Mouse (Mus musculus) limb, embryonic 13.5 days (tissue): ENCODE results near the gene Fam20b. TPM values are rescaled to one million over a fixed set of nuclear protein-coding genes. Genes with fewer than 3 reads are reported as not detected.
A peak's percentile ranks its signal among the peaks of the same experiment; 100 is the strongest.

Experiments used
- ATAC-seq: fragments of 200-750 bp; cut with Nextera tagmentation; 2 replicates; pipeline ENCODE4 v1.8.0; 2017; ENCODE audit warnings: low read depth, moderate number of reproducible peaks, moderate TSS enrichment; ENCODE audit not compliant: low FRiP score
- H3K27ac ChIP-seq: fragments of 300-500 bp; sonication (generic); 2 replicates; pipeline ENCODE4 v1.5.1; 2015; ENCODE audit warnings: inconsistent platforms, mild to moderate bottlenecking, moderate library complexity
- H3K27me3 ChIP-seq: fragments of 300-500 bp; sonication (generic); 2 replicates; pipeline ENCODE4 v1.6.1; 2015; ENCODE audit warnings: mild to moderate bottlenecking, inconsistent platforms
- H3K36me3 ChIP-seq: fragments of 300-500 bp; sonication (generic); 2 replicates; pipeline ENCODE4 v1.6.1; 2015; ENCODE audit warnings: inconsistent platforms, mild to moderate bottlenecking, moderate library complexity
- H3K4me1 ChIP-seq: fragments of 300-500 bp; sonication (generic); 2 replicates; pipeline ENCODE4 v1.6.1; 2015; ENCODE audit warnings: inconsistent platforms
- H3K4me2 ChIP-seq: fragments of 300-500 bp; sonication (generic); replicated peaks from 2 replicates; pipeline ENCODE4 v1.6.1; 2015; ENCODE audit warnings: inconsistent platforms, mild to moderate bottlenecking, moderate library complexity
- H3K4me3 ChIP-seq: fragments of 300-500 bp; sonication (generic); 2 replicates; pipeline ENCODE4 v1.5.1; 2015; ENCODE audit warnings: moderate library complexity, mild to moderate bottlenecking, inconsistent platforms
- H3K9ac ChIP-seq: fragments of 300-500 bp; sonication (generic); 2 replicates; pipeline ENCODE4 v1.6.1; 2015; ENCODE audit warnings: mild to moderate bottlenecking, inconsistent platforms
- H3K9me3 ChIP-seq: fragments of 300-500 bp; sonication (generic); 2 replicates; pipeline ENCODE4 v1.6.1; 2016; ENCODE audit warnings: inconsistent platforms
- WGBS: fragments of 180-500 bp; shearing (Covaris S2); methylation state at CpG from one replicate; pipeline ENCODE4 v1.1.7; 2015; 5-methylcytosine and 5-hydroxymethylcytosine counted together
- polyA plus RNA-seq: library from polyadenylated mRNA; unstranded; fragments of >200 nt; fragmentation: Nextera tagmentation; extraction: Ambion mirVana; gene quantifications from 2 replicates; pipeline ENCODE4 v1.2.1, GENCODE M21; 2015

The Fam20b gene
- polyA plus RNA-seq, 1 experiment from 2014 or later, result 27.7 TPM

DNA sequence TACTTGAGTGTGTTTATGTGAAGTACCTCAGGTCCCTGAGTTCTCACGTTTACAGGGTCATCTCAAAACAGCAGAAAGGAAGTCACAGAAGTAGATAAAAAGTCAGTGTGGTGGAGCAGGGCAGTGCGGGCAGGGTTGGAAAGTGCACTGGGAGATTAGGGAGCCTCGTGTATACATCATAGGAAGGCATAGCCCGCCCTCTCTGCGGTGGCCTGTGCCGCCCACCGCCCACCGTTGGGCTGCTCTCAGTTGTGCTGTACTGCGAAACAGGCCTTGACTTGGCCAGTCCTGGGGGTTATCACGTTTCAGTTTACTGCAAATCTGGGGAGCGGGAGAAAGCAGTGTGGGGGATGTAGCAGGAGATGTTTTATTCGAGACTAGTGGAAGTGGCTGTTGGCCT, 76.1 kb downstream of the Fam20b start:
- Histone ChIP-seq H3K9ac (no peak overlapping the region), H3K4me3 (no peak overlapping the region), H3K36me3 (peaks cover 44% of the 10 kb centered on the region), H3K27me3 (no peaks in the 10 kb centered on the region), H3K27ac (0 out of 2 replicates have a peak overlapping the region, but pooled peaks have one; percentile 28), H3K4me1 (peaks cover 29% of the 10 kb centered on the region), H3K4me2 (no peak overlapping the region), H3K9me3 (no peaks in the 10 kb centered on the region)
- ATAC-seq, result peak; percentile 29; the same call in 1 of the 2 replicates
- 43% methylated on average over 12 of the region's 12 CpGs for WGBS

- Histone ChIP-seq H3K27me3 (no peaks in the 10 kb centered on the region), H3K4me1 (peaks cover 29% of the 10 kb centered on the region), H3K9me3 (no peaks in the 10 kb centered on the region), H3K36me3 (peaks cover 51% of the 10 kb centered on the region), H3K4me3 (no peak overlapping the region), H3K27ac (no peak overlapping the region), H3K9ac (no peak overlapping the region), H3K4me2 (no peak overlapping the region)
- ATAC-seq, result no peak
- WGBS, result 87% methylated on average over 10 of the region's 10 CpGs
These were observed 77.1 kb downstream of the Fam20b start for GRCm38 (mm10) chr1:156641808-156642207.

- WGBS, result 69% methylated on average over 4 of the region's 4 CpGs
- Histone ChIP-seq H3K27ac (no peak overlapping the region), H3K36me3 (peaks cover 57% of the 10 kb centered on the region)
These were observed 78.3 kb downstream of the Fam20b start for GRCm38 (mm10) chr1:156640577-156640976.

GRCm38 (mm10) chr1:156639455-156639854, 79.4 kb downstream of the Fam20b start:
- no peaks in the 10 kb centered on the region for H3K9me3 ChIP-seq
- no peak overlapping the region for H3K4me2 ChIP-seq
- peaks cover 67% of the 10 kb centered on the region for H3K36me3 ChIP-seq
- no peak overlapping the region for H3K9ac ChIP-seq
- no peak for ATAC-seq
- H3K27ac ChIP-seq, result no peak overlapping the region
- H3K4me1 ChIP-seq, result peaks cover 21% of the 10 kb centered on the region
- H3K4me3 ChIP-seq, result no peak overlapping the region
- WGBS, result 84% methylated on average over 5 of the region's 5 CpGs
- no peaks in the 10 kb centered on the region for H3K27me3 ChIP-seq

More at GRCm38 (mm10) chr1:156640577-156640976, 78.3 kb downstream of the Fam20b start:
- no peaks in the 10 kb centered on the region for H3K27me3 ChIP-seq
- no peak overlapping the region for H3K9ac ChIP-seq
- no peak for ATAC-seq
- no peak overlapping the region for H3K4me2 ChIP-seq
- no peak overlapping the region for H3K4me3 ChIP-seq
- peaks cover 29% of the 10 kb centered on the region for H3K4me1 ChIP-seq
- no peaks in the 10 kb centered on the region for H3K9me3 ChIP-seq

- ATAC-seq, result no peak
- 87% methylated on average over 2 of the region's 2 CpGs for WGBS
- H3K36me3 ChIP-seq, result peaks cover 74% of the 10 kb centered on the region
- H3K27me3 ChIP-seq, result no peaks in the 10 kb centered on the region
- H3K27ac ChIP-seq, result no peak overlapping the region
- H3K4me2 ChIP-seq, result no peak overlapping the region
- no peaks in the 10 kb centered on the region for H3K4me1 ChIP-seq
- H3K4me3 ChIP-seq, result no peak overlapping the region
- 0 out of 2 replicates have a peak, but pooled peaks cover 4% of the 10 kb centered on the region for H3K9me3 ChIP-seq
- H3K9ac ChIP-seq, result no peak overlapping the region
These were observed 83.7 kb downstream of the Fam20b start for GRCm38 (mm10) chr1:156635148-156635547.

DNA sequence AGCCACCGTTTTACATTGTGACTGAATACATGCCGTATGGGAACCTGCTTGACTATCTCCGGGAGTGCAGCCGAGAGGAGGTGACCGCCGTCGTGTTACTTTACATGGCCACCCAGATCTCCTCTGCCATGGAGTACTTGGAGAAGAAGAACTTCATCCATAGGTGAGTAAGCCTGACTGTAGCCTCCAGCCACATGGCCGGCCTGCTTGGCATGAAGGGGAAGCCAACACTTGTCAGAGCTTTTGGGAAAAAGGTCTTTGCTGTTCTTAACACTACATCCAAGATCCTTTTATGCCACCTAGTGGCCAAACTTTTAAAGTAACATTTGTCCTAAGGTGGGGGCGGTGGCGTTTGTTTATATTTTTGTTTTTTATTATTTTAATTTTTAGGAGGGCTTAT, 85.8 kb downstream of the Fam20b start:
- H3K36me3 ChIP-seq, result peaks cover 73% of the 10 kb centered on the region

DNA sequence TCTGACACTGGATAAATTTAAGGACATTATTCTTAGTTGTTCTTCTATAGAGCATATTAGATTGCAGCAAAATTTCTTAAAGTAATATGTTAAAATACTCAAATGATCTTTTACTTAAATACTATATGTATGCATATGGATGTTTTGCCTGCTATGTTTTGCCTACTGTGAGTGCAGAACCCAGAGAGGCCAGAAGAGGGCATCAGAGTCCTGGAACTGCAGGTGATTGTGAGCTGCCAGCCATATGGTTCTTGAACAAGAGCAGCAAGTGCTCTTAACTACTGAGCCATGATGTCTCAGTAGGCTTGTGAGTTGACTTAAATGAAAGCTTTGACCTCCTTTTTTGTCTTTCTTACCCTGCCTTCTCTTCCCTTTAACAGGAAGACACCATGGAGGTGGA, 87.9 kb downstream of the Fam20b start:
- Histone ChIP-seq H3K36me3 (peaks cover 65% of the 10 kb centered on the region), H3K27me3 (no peaks in the 10 kb centered on the region), H3K9me3 (0 out of 2 replicates have a peak, but pooled peaks cover 4% of the 10 kb centered on the region), H3K4me1 (no peaks in the 10 kb centered on the region), H3K9ac (no peak overlapping the region), H3K4me3 (no peak overlapping the region), H3K27ac (no peak overlapping the region), H3K4me2 (no peak overlapping the region)
- no peak for ATAC-seq

More for the DNA sequence above, 85.8 kb downstream of the Fam20b start:
- H3K27me3 ChIP-seq, result no peaks in the 10 kb centered on the region
- H3K9me3 ChIP-seq, result 0 out of 2 replicates have a peak, but pooled peaks cover 4% of the 10 kb centered on the region
- H3K4me3 ChIP-seq, result no peak overlapping the region
- H3K9ac ChIP-seq, result no peak overlapping the region
- 72% methylated on average over 10 of the region's 10 CpGs for WGBS
- peak; percentile 44; the same call in 1 of the 2 replicates for ATAC-seq
- H3K4me1 ChIP-seq, result no peaks in the 10 kb centered on the region
- H3K27ac ChIP-seq, result no peak overlapping the region
- H3K4me2 ChIP-seq, result no peak overlapping the region

DNA sequence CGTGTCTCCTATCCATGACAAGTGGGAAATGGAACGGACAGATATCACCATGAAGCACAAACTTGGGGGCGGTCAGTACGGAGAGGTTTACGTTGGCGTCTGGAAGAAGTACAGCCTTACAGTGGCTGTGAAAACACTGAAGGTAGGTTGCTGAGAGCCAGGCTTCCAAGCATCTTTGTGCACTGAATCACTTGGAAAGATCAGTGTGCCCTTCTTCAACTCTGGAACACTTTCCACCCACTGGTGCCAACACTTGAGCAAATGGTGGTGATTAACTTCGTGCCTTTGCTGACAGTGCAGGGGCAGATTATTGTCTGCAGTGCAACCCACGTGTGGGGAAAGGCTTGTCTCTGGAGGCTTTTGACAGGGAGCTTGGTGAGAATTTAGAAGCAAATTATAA, 88.9 kb downstream of the Fam20b start:
- Histone ChIP-seq H3K9ac (no peak overlapping the region), H3K9me3 (0 out of 2 replicates have a peak, but pooled peaks cover 4% of the 10 kb centered on the region), H3K27ac (no peak overlapping the region), H3K36me3 (peaks cover 66% of the 10 kb centered on the region), H3K4me1 (no peaks in the 10 kb centered on the region), H3K4me3 (no peak overlapping the region), H3K27me3 (no peaks in the 10 kb centered on the region), H3K4me2 (no peak overlapping the region)
- ATAC-seq, result no peak
- 94% methylated on average over 8 of the region's 8 CpGs for WGBS

Other genes with a start within 250 kb of the Fam20b start
- gene Soat1, start 244.8 kb downstream of the Fam20b start, polyA plus RNA-seq, result 30.4 and 32.3 TPM in 2 replicates
- gene Gm10031, start 195.1 kb downstream of the Fam20b start, polyA plus RNA-seq, result 0.72 and 0.74 TPM in 2 replicates
- gene Abl2, start 160.3 kb downstream of the Fam20b start, polyA plus RNA-seq, result 5.3 and 5.5 TPM in 2 replicates
- gene Tor3a, start 44.7 kb downstream of the Fam20b start, polyA plus RNA-seq, result 8.3 and 8.4 TPM in 2 replicates
- 60.4 and 66.1 TPM in 2 replicates for gene Angptl1, start 119.5 kb upstream of the Fam20b start, polyA plus RNA-seq
- gene Ralgps2, start 220.5 kb upstream of the Fam20b start, polyA plus RNA-seq, result 71.2 and 72.8 TPM in 2 replicates